Mouse (Mus musculus) Muller cell, postnatal 12 days (primary cell): ENCODE data around the gene Nrtn.

ENCODE experiments used
- DNase-seq: peaks from one replicate; pipeline ENCODE4 v3.0.0-alpha.2; 2015; ENCODE audit errors: inconsistent ontology term

The Nrtn gene

GRCm38 (mm10) chr17:56757416-56758123 lies at the start of gene Nrtn:
Gene Nrtn (minus strand): TSS chr17:56757530.
- peak; percentile 88 for DNase-seq

- DNase-seq, result peak; percentile 40
Measured at GRCm38 (mm10) chr17:56805784-56806183, 48.5 kb upstream of the Nrtn start.

- no peak for DNase-seq
Measured at GRCm38 (mm10) chr17:56804952-56805351, 47.6 kb upstream of the Nrtn start.

- no peak for DNase-seq
Measured at GRCm38 (mm10) chr17:56802065-56802464, 44.7 kb upstream of the Nrtn start.

GRCm38 (mm10) chr17:56799276-56799675 lies 41.9 kb upstream of the Nrtn start:
- DNase-seq, result no peak

GRCm38 (mm10) chr17:56793614-56794319 lies 36.4 kb upstream of the Nrtn start:
- no peak for DNase-seq

GRCm38 (mm10) chr17:56792588-56792987 lies 35.3 kb upstream of the Nrtn start:
- DNase-seq, result no peak

GRCm38 (mm10) chr17:56789286-56789685 lies 32.0 kb upstream of the Nrtn start:
- no peak for DNase-seq

- no peak for DNase-seq
Measured at GRCm38 (mm10) chr17:56788886-56789285, 31.6 kb upstream of the Nrtn start.

- no peak for DNase-seq
Measured at GRCm38 (mm10) chr17:56780291-56780978, 23.1 kb upstream of the Nrtn start.

GRCm38 (mm10) chr17:56778779-56779362 lies 21.5 kb upstream of the Nrtn start:
- no peak for DNase-seq

- DNase-seq, result no peak
Measured at GRCm38 (mm10) chr17:56777568-56777967, 20.2 kb upstream of the Nrtn start.

GRCm38 (mm10) chr17:56769950-56770349 lies 12.6 kb upstream of the Nrtn start, which contains the start of gene Prr22:
Gene Prr22 (plus strand): TSS chr17:56770250.
- no peak for DNase-seq

- DNase-seq, result no peak
Measured at GRCm38 (mm10) chr17:56768941-56769340, 11.6 kb upstream of the Nrtn start.

GRCm38 (mm10) chr17:56767531-56768135 lies 10.3 kb upstream of the Nrtn start:
- DNase-seq, result no peak

- no peak for DNase-seq
Measured at GRCm38 (mm10) chr17:56766631-56767405, 9.5 kb upstream of the Nrtn start.

- no peak for DNase-seq
Measured at GRCm38 (mm10) chr17:56765431-56765830, 8.1 kb upstream of the Nrtn start.

- peak; percentile 90 for DNase-seq
Measured at GRCm38 (mm10) chr17:56764474-56765354, 7.4 kb upstream of the Nrtn start, which contains the start of gene Dus3l. Gene Dus3l (plus strand): TSS chr17:56764757.

GRCm38 (mm10) chr17:56763741-56764250 lies 6.5 kb upstream of the Nrtn start:
- DNase-seq, result no peak
